Mouse (Mus musculus) hindbrain, embryonic 15.5 days (tissue): ENCODE results near the gene Psrc1. TPM values are rescaled to one million over a fixed set of nuclear protein-coding genes. Genes with fewer than 3 reads are reported as not detected.

ENCODE experiments used
- ATAC-seq: fragments of 200-750 bp; cut with Nextera tagmentation; 2 replicates; pipeline ENCODE4 v1.8.0; 2017; ENCODE audit warnings: low read depth, moderate number of reproducible peaks, moderate TSS enrichment; ENCODE audit not compliant: low FRiP score
- H3K27ac ChIP-seq: fragments of 300-500 bp; sonication (generic); replicated peaks from 2 replicates; pipeline ENCODE4 v1.5.1; 2015; ENCODE audit warnings: mild to moderate bottlenecking, inconsistent platforms
- H3K27me3 ChIP-seq: fragments of 300-500 bp; sonication (generic); 2 replicates; pipeline ENCODE4 v1.6.1; 2015; ENCODE audit warnings: control low read depth, inconsistent platforms
- H3K36me3 ChIP-seq: fragments of 300-500 bp; sonication (generic); 2 replicates; pipeline ENCODE4 v1.6.1; 2015; ENCODE audit warnings: control low read depth, inconsistent platforms
- H3K4me1 ChIP-seq: fragments of 300-500 bp; sonication (generic); replicated peaks from 2 replicates; pipeline ENCODE4 v1.6.1; 2015; ENCODE audit warnings: control low read depth, inconsistent platforms
- H3K4me2 ChIP-seq: fragments of 300-500 bp; sonication (generic); 2 replicates; pipeline ENCODE4 v1.6.1; 2015; ENCODE audit warnings: moderate library complexity, mild to moderate bottlenecking, inconsistent platforms
- H3K4me3 ChIP-seq: fragments of 300-500 bp; sonication (generic); 2 replicates; pipeline ENCODE4 v1.5.1; 2015; ENCODE audit warnings: mild to moderate bottlenecking, inconsistent platforms
- H3K9ac ChIP-seq: fragments of 300-500 bp; sonication (generic); 2 replicates; pipeline ENCODE4 v1.6.1; 2015; ENCODE audit warnings: inconsistent platforms
- H3K9me3 ChIP-seq: fragments of 300-500 bp; sonication (generic); 2 replicates; pipeline ENCODE4 v1.6.1; 2016; ENCODE audit warnings: control low read depth, inconsistent platforms
- WGBS: fragments of 180-500 bp; shearing (Covaris S2); methylation state at CpG from one replicate; pipeline ENCODE4 v1.1.7; 2015; 5-methylcytosine and 5-hydroxymethylcytosine counted together
- polyA plus RNA-seq: library from polyadenylated mRNA; unstranded; fragments of >200 nt; fragmentation: Nextera tagmentation; extraction: Ambion mirVana; gene quantifications from 2 replicates; pipeline ENCODE4 v1.2.1, GENCODE M21; 2015

Psrc1 gene
- polyA plus RNA-seq: 11.5 and 14.5 TPM in 2 replicates

DNA sequence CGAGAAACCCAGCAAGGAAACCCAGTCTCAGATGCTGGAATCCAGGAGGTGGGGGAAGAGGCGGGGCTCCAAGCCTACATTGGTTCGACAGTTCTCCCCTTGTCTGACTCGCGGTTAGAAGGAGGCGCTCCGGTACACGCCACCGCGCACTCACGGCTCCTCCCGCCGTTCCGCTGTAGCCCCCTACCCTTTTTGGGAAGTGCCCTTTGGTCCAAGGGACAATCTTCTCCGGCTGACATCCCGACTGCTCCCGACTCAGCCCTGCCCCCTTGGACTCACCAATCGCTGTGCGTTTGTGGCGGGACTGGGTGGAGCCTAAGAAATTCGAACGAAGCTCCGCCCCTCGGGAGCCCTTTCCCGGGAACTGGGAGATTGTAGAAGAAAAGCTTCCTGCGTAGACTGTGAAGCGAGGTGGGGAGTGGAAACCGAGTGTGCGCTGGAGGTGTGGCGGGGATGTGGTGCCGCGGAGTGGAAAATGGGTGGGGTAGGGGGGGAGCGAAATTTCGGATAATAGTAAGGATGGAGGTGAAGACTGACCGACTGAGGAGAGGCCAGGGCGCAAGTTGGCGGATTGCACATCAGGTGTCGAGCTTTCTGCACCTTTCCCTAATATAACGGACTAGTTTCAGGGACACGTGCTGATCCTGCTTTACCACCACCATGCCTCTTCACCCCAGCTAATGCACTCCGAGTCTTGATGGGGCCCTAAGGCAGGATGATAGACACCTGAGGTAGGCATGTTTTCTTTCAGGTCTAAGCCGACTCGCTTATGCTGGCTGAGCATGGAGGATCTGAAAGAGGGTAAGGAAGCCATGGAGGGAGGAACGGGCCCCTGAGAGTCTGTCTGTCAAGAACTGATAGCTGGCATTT is at the start of gene Psrc1:
Gene Psrc1, plus strand, starts transcription at position 355 of the 870 bp plus-strand sequence.
- Histone ChIP-seq H3K4me3 (peak within 1 kb of the TSS; percentile 82), H3K9me3 (no peaks in the 10 kb centered on the region), H3K4me1 (peaks cover 18% of the 10 kb centered on the region), H3K36me3 (no peaks in the 10 kb centered on the region), H3K27me3 (no peaks in the 10 kb centered on the region), H3K27ac (peak within 1 kb of the TSS; percentile 71), H3K4me2 (peak within 1 kb of the TSS; percentile 72), H3K9ac (peak within 1 kb of the TSS; percentile 52)
- ATAC-seq: peak; percentile 94
- under 1% methylated on average over 44 of the region's 44 CpGs for WGBS

DNA sequence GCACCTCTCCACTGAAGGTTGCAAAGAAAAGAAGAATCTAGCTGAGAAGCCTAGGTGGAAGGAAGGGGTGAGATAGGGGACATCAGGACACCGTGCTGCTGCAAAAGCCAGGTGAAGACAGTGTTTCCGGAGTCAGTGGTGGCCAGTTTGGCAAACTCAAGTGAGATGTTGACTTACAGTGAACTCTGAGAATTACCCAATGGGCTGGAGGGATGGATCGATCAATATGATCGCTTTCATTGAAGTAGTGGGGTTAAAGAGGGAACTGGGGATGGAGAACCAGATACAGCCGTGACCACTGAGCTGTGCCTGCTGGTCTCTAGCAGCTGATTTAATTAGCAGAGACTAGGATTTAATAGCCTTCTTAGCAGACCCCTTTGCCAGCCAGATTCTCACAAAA is 46.8 kb upstream of the Psrc1 start:
- H3K4me1 ChIP-seq: no peaks in the 10 kb centered on the region
- no peak overlapping the region for H3K4me3 ChIP-seq
- H3K27me3 ChIP-seq: no peaks in the 10 kb centered on the region
- no peaks in the 10 kb centered on the region for H3K9me3 ChIP-seq
- H3K4me2 ChIP-seq: no peak overlapping the region
- 97% methylated on average over 5 of the region's 5 CpGs for WGBS
- H3K27ac ChIP-seq: no peak overlapping the region
- ATAC-seq: no peak
- no peak overlapping the region for H3K9ac ChIP-seq
- peaks cover 90% of the 10 kb centered on the region for H3K36me3 ChIP-seq

DNA sequence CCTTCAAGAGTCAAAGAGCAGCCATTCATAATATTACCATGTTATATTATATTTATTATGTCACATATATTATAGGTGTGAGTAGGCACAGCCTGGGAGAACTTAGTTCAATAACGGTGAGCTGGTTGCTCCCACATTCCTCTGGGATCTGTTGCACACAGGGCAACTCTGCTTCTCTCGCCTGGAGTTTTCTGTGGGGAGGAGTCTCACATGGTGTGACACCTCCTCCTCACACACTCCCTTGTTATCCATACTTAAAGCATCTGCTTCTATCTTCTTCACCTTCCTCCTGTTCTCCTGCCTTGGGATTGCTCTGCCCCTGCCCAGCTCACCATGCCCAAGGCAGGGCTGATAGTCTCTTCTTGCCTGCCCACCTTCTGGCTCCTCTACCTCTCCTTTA is 42.6 kb upstream of the Psrc1 start:
- no peak overlapping the region for H3K27ac ChIP-seq

DNA sequence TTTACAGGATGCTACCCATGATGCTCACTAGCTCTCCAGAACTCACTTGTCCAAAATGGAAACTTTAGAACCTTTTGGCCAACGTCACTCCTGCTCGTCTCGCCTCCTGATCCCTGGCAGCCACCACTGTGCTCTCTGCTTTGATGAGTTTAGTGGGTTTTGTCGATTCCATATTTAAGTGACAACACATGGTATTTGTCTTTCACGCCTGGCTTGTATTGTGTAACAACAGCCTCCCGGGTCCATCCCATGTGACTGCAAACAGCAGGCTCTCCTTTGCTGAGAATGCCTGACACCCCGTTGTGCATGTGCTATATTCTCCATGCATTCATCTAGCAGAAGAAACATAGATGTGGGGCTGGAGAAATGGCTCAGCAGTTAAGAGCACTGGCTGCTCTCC is 41.5 kb upstream of the Psrc1 start:
- Histone ChIP-seq H3K4me1 (no peaks in the 10 kb centered on the region), H3K27me3 (no peaks in the 10 kb centered on the region), H3K4me2 (no peak overlapping the region), H3K9ac (no peak overlapping the region), H3K36me3 (peaks cover 87% of the 10 kb centered on the region), H3K27ac (no peak overlapping the region), H3K9me3 (no peaks in the 10 kb centered on the region), H3K4me3 (no peak overlapping the region)
- ATAC-seq: no peak
- 74% methylated on average over 7 of the region's 7 CpGs for WGBS

More for the DNA sequence above, 42.6 kb upstream of the Psrc1 start:
- Histone ChIP-seq H3K9me3 (no peaks in the 10 kb centered on the region), H3K4me3 (no peak overlapping the region), H3K4me1 (no peaks in the 10 kb centered on the region), H3K27me3 (no peaks in the 10 kb centered on the region), H3K9ac (no peak overlapping the region), H3K4me2 (no peak overlapping the region), H3K36me3 (peaks cover 85% of the 10 kb centered on the region)
- 86% methylated on average over 2 of the region's 2 CpGs for WGBS
- ATAC-seq: no peak

DNA sequence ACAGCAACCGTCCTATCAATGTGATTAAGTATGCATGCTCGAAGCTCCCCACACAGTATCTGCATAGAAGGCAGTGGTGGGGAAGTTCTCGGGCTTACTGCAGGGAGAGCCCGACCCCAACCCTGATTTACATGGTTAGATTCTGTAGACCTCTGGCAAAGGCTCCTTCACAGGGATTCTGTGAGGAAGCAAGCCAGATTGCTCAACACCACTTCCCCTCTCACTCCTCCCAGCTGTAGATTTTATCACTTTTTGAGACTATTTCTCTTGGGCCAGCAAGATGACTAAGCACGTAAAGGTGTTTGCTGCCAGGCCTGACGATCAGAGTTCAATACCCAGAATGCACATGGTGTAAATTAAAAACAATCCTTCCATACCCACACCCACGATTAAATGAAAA is 37.8 kb upstream of the Psrc1 start:
- WGBS: 88% methylated on average over 7 of the region's 7 CpGs
- H3K27ac ChIP-seq: no peak overlapping the region
- H3K4me1 ChIP-seq: no peaks in the 10 kb centered on the region
- no peak overlapping the region for H3K4me2 ChIP-seq
- ATAC-seq: no peak
- no peak overlapping the region for H3K4me3 ChIP-seq
- no peak overlapping the region for H3K9ac ChIP-seq
- H3K36me3 ChIP-seq: peaks cover 87% of the 10 kb centered on the region
- H3K9me3 ChIP-seq: no peaks in the 10 kb centered on the region
- no peaks in the 10 kb centered on the region for H3K27me3 ChIP-seq

DNA sequence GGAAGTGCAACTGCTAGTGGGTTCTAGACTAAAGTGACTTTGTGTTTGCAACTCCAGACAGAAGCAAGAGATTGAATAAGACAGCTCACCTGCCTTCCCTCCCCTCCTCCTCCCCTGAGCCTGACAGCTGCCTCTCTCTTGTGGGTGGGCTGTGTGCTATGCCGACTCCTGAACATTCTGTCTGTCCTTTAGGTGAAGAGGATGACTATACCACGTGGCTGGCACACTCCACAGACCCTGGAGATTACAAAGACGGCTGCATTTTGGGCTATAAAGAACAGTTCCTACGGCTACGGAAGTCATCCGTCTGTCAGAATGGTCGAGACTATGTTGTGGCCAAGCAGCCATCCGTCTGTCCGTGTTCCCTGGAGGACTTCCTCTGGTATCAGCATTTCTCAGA is 35.3 kb upstream of the Psrc1 start:
- no peak overlapping the region for H3K9ac ChIP-seq
- peaks cover 80% of the 10 kb centered on the region for H3K36me3 ChIP-seq
- H3K27ac ChIP-seq: no peak overlapping the region
- H3K9me3 ChIP-seq: no peaks in the 10 kb centered on the region
- WGBS: 88% methylated on average over 9 of the region's 9 CpGs
- no peaks in the 10 kb centered on the region for H3K27me3 ChIP-seq
- no peaks in the 10 kb centered on the region for H3K4me1 ChIP-seq
- H3K4me2 ChIP-seq: no peak overlapping the region
- no peak overlapping the region for H3K4me3 ChIP-seq
- ATAC-seq: no peak

DNA sequence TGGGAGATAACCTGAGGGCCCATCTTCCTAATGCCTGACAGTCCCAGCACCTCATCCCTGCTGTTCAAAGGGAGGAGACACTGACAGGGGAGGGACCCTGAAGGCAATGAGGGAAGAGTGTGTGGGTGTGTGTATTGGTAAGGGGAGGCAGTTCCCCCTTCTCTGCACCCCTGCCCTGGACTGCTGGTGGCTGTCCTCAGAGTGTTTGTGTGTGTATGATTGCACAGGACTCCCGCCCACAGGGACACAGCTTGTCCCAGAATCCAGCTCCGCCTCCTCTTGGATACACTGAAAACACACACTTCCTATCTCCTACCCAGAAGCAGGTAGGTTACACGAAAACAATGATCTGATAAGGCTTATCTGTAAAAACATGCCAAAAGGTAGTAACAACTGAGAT is 28.4 kb upstream of the Psrc1 start:
- Histone ChIP-seq H3K4me1 (no peaks in the 10 kb centered on the region), H3K4me2 (no peak overlapping the region), H3K27ac (no peak overlapping the region), H3K27me3 (no peaks in the 10 kb centered on the region), H3K36me3 (peaks cover 68% of the 10 kb centered on the region), H3K9me3 (no peaks in the 10 kb centered on the region), H3K9ac (no peak overlapping the region), H3K4me3 (no peak overlapping the region)
- no peak for ATAC-seq
- WGBS: 94% methylated on average over 3 of the region's 3 CpGs

DNA sequence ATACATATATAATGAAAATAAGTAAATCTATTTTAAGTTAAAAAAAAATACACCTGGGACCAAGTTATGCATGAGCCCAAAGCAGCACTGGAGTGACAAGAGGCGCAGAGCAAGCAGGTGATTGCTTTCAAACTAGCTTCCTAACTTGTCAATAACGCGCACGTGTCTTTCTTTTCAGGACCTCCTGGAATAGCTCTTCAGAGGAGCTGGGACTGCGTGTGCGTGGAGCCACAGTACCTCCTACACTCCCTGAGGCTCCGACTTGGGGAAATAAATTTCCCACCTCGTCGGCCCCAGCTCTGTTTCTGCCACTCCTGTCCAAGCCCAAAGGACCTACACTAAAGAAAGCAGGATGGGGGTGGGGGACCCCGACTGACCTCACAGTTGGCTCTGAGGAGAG is 26.6 kb upstream of the Psrc1 start:
- H3K36me3 ChIP-seq: peaks cover 53% of the 10 kb centered on the region
- no peak overlapping the region for H3K4me2 ChIP-seq
- no peaks in the 10 kb centered on the region for H3K9me3 ChIP-seq
- no peak for ATAC-seq
- no peak overlapping the region for H3K4me3 ChIP-seq
- no peaks in the 10 kb centered on the region for H3K27me3 ChIP-seq
- WGBS: 95% methylated on average over 10 of the region's 10 CpGs
- no peak overlapping the region for H3K9ac ChIP-seq
- H3K27ac ChIP-seq: no peak overlapping the region
- peaks cover 4% of the 10 kb centered on the region; the same call in 1 of the 2 replicates for H3K4me1 ChIP-seq

DNA sequence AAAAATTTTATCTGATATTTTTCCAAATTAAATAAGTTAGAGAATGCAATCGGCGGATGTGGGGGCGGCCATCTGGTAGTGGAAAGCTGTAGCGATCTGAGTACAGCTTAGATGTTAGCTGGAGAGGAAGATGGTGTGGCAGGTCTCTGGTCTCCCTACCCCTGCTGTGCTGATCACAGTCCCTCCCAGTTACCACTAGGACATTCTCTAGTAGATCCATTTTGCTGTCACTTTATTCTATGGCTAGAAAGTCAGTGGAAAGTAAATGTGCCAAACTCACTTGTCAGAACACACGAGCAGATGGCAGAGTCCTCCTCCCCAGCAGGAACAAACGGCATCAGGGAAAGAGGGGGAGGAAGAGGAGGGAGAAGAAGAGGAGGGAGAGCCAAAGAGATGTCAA is 25.2 kb upstream of the Psrc1 start:
- Histone ChIP-seq H3K4me3 (no peak overlapping the region), H3K4me1 (peaks cover 4% of the 10 kb centered on the region; the same call in 1 of the 2 replicates), H3K9ac (no peak overlapping the region), H3K27me3 (no peaks in the 10 kb centered on the region), H3K4me2 (no peak overlapping the region), H3K27ac (no peak overlapping the region), H3K36me3 (peaks cover 43% of the 10 kb centered on the region), H3K9me3 (no peaks in the 10 kb centered on the region)
- ATAC-seq: no peak
- WGBS: 70% methylated on average over 6 of the region's 6 CpGs

DNA sequence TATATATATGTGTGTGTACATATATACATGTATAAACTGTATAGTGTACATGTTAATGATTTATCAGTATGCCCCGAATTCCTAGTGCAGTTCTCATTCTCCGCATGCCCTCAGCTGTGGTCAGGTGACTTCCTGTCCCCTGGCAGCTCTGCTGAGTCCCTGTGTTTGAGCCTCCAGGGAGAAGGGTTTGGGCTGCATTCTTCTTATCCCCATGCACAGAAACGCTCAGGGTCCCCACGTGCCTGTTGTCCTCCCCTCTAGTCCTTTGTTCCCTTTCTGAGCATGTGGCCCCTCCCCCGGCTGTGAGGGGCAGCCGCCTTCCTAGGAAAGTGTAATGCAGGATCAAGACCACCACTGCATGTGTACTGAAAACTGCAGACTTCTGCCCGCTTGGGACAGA is 22.7 kb upstream of the Psrc1 start:
- WGBS: 7% methylated on average over 7 of the region's 7 CpGs
- Histone ChIP-seq H3K4me3 (no peak overlapping the region), H3K9me3 (no peaks in the 10 kb centered on the region), H3K4me1 (peaks cover 4% of the 10 kb centered on the region; the same call in 1 of the 2 replicates), H3K9ac (no peak overlapping the region), H3K4me2 (no peak overlapping the region), H3K36me3 (peaks cover 21% of the 10 kb centered on the region), H3K27me3 (no peaks in the 10 kb centered on the region), H3K27ac (no peak overlapping the region)
- ATAC-seq: no peak

DNA sequence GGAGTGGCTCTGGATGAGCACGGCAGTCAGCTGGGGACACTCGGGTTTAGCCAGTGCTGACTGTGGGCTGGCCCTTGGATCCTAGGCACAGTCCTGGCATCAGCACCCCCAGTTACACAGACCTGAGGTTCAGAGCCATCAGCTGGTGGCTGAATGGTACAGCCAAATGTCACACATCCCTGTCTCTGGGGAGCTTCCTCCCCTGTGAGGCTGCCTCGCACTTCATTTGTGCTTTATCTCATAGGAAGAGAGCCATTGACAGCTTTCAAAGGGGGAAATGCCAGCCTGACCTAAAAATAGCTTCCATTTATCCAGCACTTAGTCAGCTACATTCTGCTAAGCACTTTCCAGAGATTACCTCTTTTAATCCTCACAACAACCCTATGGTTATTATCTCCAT is 20.0 kb upstream of the Psrc1 start:
- H3K27ac ChIP-seq: no peak overlapping the region
- H3K4me1 ChIP-seq: peaks cover 4% of the 10 kb centered on the region; the same call in 1 of the 2 replicates
- no peak for ATAC-seq
- no peaks in the 10 kb centered on the region for H3K36me3 ChIP-seq
- no peak overlapping the region for H3K4me2 ChIP-seq
- H3K9ac ChIP-seq: no peak overlapping the region
- 77% methylated on average over 3 of the region's 3 CpGs for WGBS
- no peaks in the 10 kb centered on the region for H3K9me3 ChIP-seq
- no peaks in the 10 kb centered on the region for H3K27me3 ChIP-seq
- H3K4me3 ChIP-seq: no peak overlapping the region

DNA sequence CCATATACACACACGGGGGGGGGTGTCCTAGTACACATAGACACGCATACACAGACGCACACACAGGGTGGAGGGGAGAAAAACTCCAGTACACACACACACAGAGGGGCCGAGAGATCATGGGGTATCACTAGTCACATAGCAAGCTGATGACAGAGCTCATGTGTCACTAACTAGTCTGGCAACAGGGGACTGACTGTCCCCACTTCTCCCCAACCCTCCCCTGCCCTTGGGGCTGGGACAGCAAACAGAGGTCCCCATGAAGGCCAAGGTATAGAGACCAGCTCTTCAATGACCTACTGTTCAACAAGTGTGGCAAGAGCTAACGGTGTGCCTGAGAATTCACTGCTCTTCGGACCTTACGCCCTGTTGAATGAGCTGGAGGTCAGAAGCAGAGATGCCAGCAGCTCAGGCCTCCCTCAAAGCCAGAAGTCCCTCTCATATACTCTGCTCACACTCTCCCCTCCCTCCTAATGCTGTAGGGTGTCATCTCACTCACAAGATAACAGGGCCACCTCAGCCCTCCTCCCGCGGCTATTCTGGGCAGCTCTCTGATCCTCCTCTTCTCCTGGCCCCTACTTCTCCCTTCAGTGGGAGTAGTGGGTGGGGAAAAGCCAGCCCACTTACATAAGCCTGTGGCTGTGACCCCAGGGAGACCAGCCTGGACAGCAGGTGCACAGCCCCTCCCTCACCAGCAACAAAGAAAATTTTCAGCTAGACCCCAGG is 19.2 kb upstream of the Psrc1 start, which contains the start of gene Mybphl:
Gene Mybphl, plus strand, starts transcription at position 642 of the 726 bp plus-strand sequence.
- Histone ChIP-seq H3K4me3 (no peak within 1 kb of the TSS), H3K27me3 (no peaks in the 10 kb centered on the region), H3K36me3 (no peaks in the 10 kb centered on the region), H3K4me2 (no peak within 1 kb of the TSS), H3K4me1 (peaks cover 4% of the 10 kb centered on the region; the same call in 1 of the 2 replicates), H3K27ac (no peak within 1 kb of the TSS), H3K9ac (no peak within 1 kb of the TSS), H3K9me3 (no peaks in the 10 kb centered on the region)
- 81% methylated on average over 9 of the region's 9 CpGs for WGBS
- ATAC-seq: no peak
